Mouse (Mus musculus): Measurements from ENCODE around the gene Gm17334.
A peak's percentile ranks its signal among the peaks of the same experiment; 100 is the strongest.

Gene Gm17334

GRCm38 (mm10) chr11:53737573-53737946, 35.4 kb downstream of the Gm17334 start:
- DNase-seq, result peak; percentile 79

DNA sequence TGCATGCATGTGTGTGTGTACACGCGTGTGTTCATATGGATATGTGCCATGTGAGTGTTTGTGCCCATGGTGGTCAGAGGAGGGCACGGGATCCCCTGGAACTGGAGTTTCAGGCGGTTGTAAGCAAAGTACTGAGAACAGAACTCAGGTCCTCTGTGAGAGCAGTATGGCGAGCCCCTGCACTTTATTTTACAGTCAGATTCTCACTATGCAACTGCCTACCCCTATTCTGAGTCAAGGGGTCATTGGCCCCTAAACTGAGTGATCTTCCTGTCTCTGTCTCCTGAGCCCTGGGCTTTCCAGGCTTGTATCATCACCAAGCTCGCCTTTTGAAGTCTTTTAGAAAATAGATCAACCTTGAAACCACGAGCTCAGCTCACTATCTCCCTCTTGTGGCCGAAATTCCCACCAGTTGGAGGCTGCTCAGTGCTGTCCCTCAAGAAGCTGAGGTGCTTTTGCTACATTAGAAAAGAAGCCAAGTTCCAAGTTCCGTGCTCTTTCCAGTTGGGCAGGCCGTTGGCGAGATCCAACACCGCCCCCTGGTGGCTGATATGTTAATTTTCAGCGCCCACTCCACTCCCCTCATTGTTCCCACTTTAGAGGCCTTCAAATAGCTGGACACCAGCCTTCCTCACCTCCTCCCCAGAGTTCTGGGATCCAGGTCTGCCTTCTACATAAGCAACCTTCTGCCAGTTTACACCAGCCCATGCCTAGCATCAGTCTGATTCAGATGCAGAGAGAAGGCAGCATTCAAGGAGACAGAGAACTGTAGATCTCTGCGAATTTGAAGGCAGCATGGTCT, 36.0 kb downstream of the Gm17334 start:
- DNase-seq, result peak; percentile 84

GRCm38 (mm10) chr11:53735682-53736245, 37.2 kb downstream of the Gm17334 start:
- peak; percentile 76 for DNase-seq

DNA sequence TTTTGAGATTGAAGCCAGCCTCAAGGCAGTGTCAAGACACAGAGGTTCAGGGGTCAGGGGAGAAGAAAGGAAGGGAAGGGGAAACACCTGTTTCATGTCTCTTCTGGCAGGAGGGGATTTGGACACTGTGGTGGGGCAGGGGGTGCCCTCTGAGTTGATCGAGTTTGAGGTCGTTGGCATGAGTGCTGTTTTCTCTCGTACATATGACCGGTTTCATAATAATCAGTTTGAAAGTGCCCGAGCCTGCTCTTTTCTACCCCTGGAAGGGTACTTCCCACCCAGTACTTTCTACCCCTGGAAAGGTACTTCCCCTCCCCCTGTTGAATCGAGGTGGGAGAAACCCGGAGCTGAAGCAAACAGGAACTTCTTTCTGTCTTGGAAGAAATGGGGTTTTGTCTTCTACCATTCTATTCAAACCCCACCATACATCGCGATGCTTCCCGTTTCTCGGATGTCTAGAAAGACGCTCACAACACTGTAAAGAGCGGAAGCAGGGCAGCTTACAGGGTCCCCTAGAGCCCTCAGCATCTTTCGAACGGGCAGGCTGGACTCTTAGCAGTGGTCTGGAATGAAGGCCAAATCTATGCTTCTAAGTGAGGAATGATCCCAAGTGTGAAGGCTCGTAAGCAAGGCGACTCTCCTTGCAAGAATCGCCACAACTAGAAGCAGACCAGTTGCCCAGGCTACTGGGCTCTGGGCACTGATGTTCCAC, 37.9 kb downstream of the Gm17334 start:
- no peak for DNase-seq

- no peak for DNase-seq
Measured at GRCm38 (mm10) chr11:53734431-53734830, 38.6 kb downstream of the Gm17334 start.

DNA sequence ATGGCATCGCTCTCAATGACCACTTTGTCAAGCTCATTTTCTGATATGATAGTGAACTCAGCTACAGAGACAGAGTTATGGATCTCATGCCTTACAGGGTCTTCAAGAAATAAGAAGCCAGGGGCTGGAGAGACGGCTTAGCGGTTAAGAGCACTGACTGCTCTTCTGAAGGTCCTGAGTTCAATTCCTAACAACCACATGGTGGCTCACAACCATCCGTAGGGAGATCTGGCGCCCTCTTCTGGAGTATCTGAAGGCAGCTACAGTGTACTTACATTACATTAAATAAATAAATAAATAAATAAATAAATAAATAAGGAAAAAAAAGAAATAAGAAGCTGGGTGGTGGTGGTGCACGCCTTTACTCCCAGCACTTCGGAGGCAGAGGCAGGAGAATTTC, 39.2 kb downstream of the Gm17334 start:
- no peak for DNase-seq

GRCm38 (mm10) chr11:53732244-53732643, 40.7 kb downstream of the Gm17334 start:
- no peak for DNase-seq

DNA sequence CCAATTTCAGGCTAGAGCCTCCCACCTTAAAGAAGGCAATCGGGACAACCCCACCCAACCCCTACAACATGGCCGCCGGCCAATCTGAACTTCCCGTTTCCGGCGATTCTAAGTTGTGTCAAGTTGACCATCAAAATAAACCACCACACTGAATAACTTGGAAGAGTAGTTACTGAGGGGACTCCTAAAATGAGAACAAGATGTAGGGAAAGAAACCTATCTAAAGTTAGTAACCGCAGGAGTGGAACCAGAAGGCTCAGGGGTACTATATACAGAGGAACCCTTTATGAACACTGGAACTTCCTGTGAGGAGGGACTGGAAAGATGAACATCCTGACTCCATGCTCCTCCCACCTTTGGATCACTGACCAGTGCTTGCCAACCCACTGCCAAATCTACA, 41.5 kb downstream of the Gm17334 start:
- DNase-seq, result no peak

Measured in kidney, postnatal 10 days (tissue).